Mouse (Mus musculus) megakaryocyte, embryonic 14.5 days (primary cell): ENCODE measurements around the gene Nfe2l3. TPM values are rescaled to one million over a fixed set of nuclear protein-coding genes. Genes with fewer than 3 reads are reported as not detected.

Experiments
- H3K27me3 ChIP-seq: replicated peaks from 2 replicates; pipeline ENCODE3; 2012; ENCODE audit warnings: inconsistent platforms
- H3K36me3 ChIP-seq: replicated peaks from 2 replicates; pipeline ENCODE3; 2012; ENCODE audit warnings: low read length, inconsistent platforms, mixed read lengths
- H3K4me1 ChIP-seq: 2 replicates; pipeline ENCODE4 v1.6.1; 2012; ENCODE audit warnings: inconsistent platforms
- H3K4me3 ChIP-seq: replicated peaks from 2 replicates; pipeline ENCODE3; 2012; ENCODE audit warnings: moderate library complexity, mild to moderate bottlenecking, inconsistent platforms
- H3K9me3 ChIP-seq: 2 replicates; pipeline ENCODE4 v1.6.1; 2012; ENCODE audit warnings: inconsistent platforms
- FLI1 ChIP-seq: IDR thresholded peaks from 2 replicates; pipeline ENCODE4 v1.6.1; 2012; ENCODE audit warnings: low read length, inconsistent platforms, mixed read lengths
- GATA1 ChIP-seq: IDR thresholded peaks from 3 replicates; pipeline ENCODE4 v1.6.1; 2012; ENCODE audit warnings: mixed read lengths, low read length, inconsistent platforms, borderline replicate concordance
- polyA plus RNA-seq: library from polyadenylated mRNA; stranded (reverse); fragments of >175 nt; gene quantifications from 2 replicates; pipeline ENCODE4 v1.2.3, GENCODE M21; 2012; ENCODE audit warnings: low replicate concordance; ENCODE audit not compliant: insufficient read depth

Nfe2l3 gene
- polyA plus RNA-seq, 1 experiment: not detected

GRCm38 (mm10) chr6:51401294-51401693 is 31.2 kb upstream of the Nfe2l3 start:
- Histone ChIP-seq H3K27me3 (peaks cover 30% of the 10 kb centered on the region), H3K4me3 (no peak overlapping the region), H3K36me3 (no peaks in the 10 kb centered on the region), H3K4me1 (peaks cover 19% of the 10 kb centered on the region), H3K9me3 (0 out of 2 replicates have a peak, but pooled peaks cover 3% of the 10 kb centered on the region)
- TF ChIP-seq GATA1 (no peak), FLI1 (no peak)

GRCm38 (mm10) chr6:51403598-51403997 is 28.9 kb upstream of the Nfe2l3 start:
- Histone ChIP-seq H3K4me1 (peaks cover 19% of the 10 kb centered on the region), H3K27me3 (peaks cover 35% of the 10 kb centered on the region), H3K36me3 (no peaks in the 10 kb centered on the region), H3K9me3 (0 out of 2 replicates have a peak, but pooled peaks cover 3% of the 10 kb centered on the region), H3K4me3 (no peak overlapping the region)
- TF ChIP-seq GATA1 (no peak), FLI1 (no peak)

GRCm38 (mm10) chr6:51404502-51404901 is 28.0 kb upstream of the Nfe2l3 start:
- TF ChIP-seq FLI1: no peak
- no peak for TF ChIP-seq GATA1
- no peak overlapping the region for H3K4me3 ChIP-seq
- H3K9me3 ChIP-seq: 0 out of 2 replicates have a peak, but pooled peaks cover 3% of the 10 kb centered on the region
- H3K36me3 ChIP-seq: no peaks in the 10 kb centered on the region
- H3K4me1 ChIP-seq: peaks cover 12% of the 10 kb centered on the region
- H3K27me3 ChIP-seq: peaks cover 28% of the 10 kb centered on the region

- TF ChIP-seq FLI1: no peak
- no peak for TF ChIP-seq GATA1
- no peak overlapping the region for H3K4me3 ChIP-seq
- H3K9me3 ChIP-seq: peaks cover 19% of the 10 kb centered on the region
- H3K27me3 ChIP-seq: peaks cover 42% of the 10 kb centered on the region
- H3K4me1 ChIP-seq: no peaks in the 10 kb centered on the region
- no peaks in the 10 kb centered on the region for H3K36me3 ChIP-seq
Observed at GRCm38 (mm10) chr6:51416433-51416832, 16.0 kb upstream of the Nfe2l3 start.

- no peak for TF ChIP-seq FLI1
- no peak for TF ChIP-seq GATA1
- Histone ChIP-seq H3K27me3 (peaks cover 48% of the 10 kb centered on the region), H3K4me3 (no peak overlapping the region), H3K9me3 (peaks cover 26% of the 10 kb centered on the region), H3K36me3 (no peaks in the 10 kb centered on the region), H3K4me1 (no peaks in the 10 kb centered on the region)
Observed at GRCm38 (mm10) chr6:51417306-51417936, 15.0 kb upstream of the Nfe2l3 start.

GRCm38 (mm10) chr6:51423466-51424122 is 8.9 kb upstream of the Nfe2l3 start:
- Histone ChIP-seq H3K4me1 (no peaks in the 10 kb centered on the region), H3K4me3 (no peak overlapping the region), H3K36me3 (no peaks in the 10 kb centered on the region), H3K27me3 (peaks cover 51% of the 10 kb centered on the region), H3K9me3 (peaks cover 24% of the 10 kb centered on the region)
- no peak for TF ChIP-seq FLI1

GRCm38 (mm10) chr6:51424537-51424936 is 7.9 kb upstream of the Nfe2l3 start:
- Histone ChIP-seq H3K9me3 (peaks cover 24% of the 10 kb centered on the region), H3K27me3 (peaks cover 50% of the 10 kb centered on the region), H3K36me3 (no peaks in the 10 kb centered on the region), H3K4me3 (no peak overlapping the region), H3K4me1 (no peaks in the 10 kb centered on the region)
- TF ChIP-seq GATA1: no peak
- TF ChIP-seq FLI1: no peak

- H3K27me3 ChIP-seq: peaks cover 92% of the 10 kb centered on the region
- no peak for TF ChIP-seq GATA1
- TF ChIP-seq FLI1: no peak
- H3K36me3 ChIP-seq: no peaks in the 10 kb centered on the region
- peaks cover 37% of the 10 kb centered on the region for H3K4me1 ChIP-seq
- H3K4me3 ChIP-seq: no peak overlapping the region
- H3K9me3 ChIP-seq: no peaks in the 10 kb centered on the region
Observed at GRCm38 (mm10) chr6:51434270-51434669, 1.8 kb downstream of the Nfe2l3 start.

- H3K4me1 ChIP-seq: peaks cover 30% of the 10 kb centered on the region
- no peaks in the 10 kb centered on the region for H3K36me3 ChIP-seq
- peaks cover 92% of the 10 kb centered on the region for H3K27me3 ChIP-seq
- H3K4me3 ChIP-seq: no peak overlapping the region
- no peaks in the 10 kb centered on the region for H3K9me3 ChIP-seq
- TF ChIP-seq GATA1 (no peak), FLI1 (no peak)
Observed at GRCm38 (mm10) chr6:51437665-51438064, 5.2 kb downstream of the Nfe2l3 start.

GRCm38 (mm10) chr6:51438826-51439330 is 6.4 kb downstream of the Nfe2l3 start:
- H3K4me3 ChIP-seq: no peak overlapping the region
- peaks cover 85% of the 10 kb centered on the region for H3K27me3 ChIP-seq
- no peaks in the 10 kb centered on the region for H3K36me3 ChIP-seq
- H3K9me3 ChIP-seq: no peaks in the 10 kb centered on the region
- no peak for TF ChIP-seq GATA1
- no peak for TF ChIP-seq FLI1
- peaks cover 20% of the 10 kb centered on the region for H3K4me1 ChIP-seq
